Mouse (Mus musculus) regulatory T cell (primary cell): ENCODE measurements at regions not wholly inside any gene's neighbourhood (a gene's known extent, or its start where the extent isn't known, plus 50 kb on each side); places are given as distances from the start of the nearest gene placed in this dataset.

Experiments used
- in situ Hi-C: fragments of 300-600 bp; cut with MboI, MseI; formaldehyde crosslinking; loops from one replicate; pipeline ENCODE4 v1.15.1; 2025; ENCODE audit warnings: high pct_unique_total_duplicates

GRCm38 (mm10) chr9:40617676-40618062, 52.7 kb upstream of the Gm21915 start:
- in situ Hi-C loops, result loop anchor here (10.0 kb wide), 1 partner anchor 203 kb away; no protein-coding TSS in a partner anchor

GRCm38 (mm10) chr9:40617036-40617675, 53.3 kb upstream of the Gm21915 start:
- in situ Hi-C loops, result loop anchor here (10.0 kb wide), 1 partner anchor 202 kb away; no protein-coding TSS in a partner anchor

- in situ Hi-C loops, result loop anchor here (10.0 kb wide), 1 partner anchor 202 kb away; no protein-coding TSS in a partner anchor
These were observed 53.9 kb upstream of the Gm21915 start for GRCm38 (mm10) chr9:40616426-40617035.

- in situ Hi-C loops, result loop anchor here (10.0 kb wide), 1 partner anchor 201 kb away; no protein-coding TSS in a partner anchor
These were observed 54.5 kb upstream of the Gm21915 start for GRCm38 (mm10) chr9:40615891-40616290.

GRCm38 (mm10) chr9:40614071-40614470, 56.3 kb upstream of the Gm21915 start:
- in situ Hi-C loops, result loop anchor here (10.0 kb wide), 1 partner anchor 199 kb away; no protein-coding TSS in a partner anchor

- in situ Hi-C loops, result loop anchor here (10.0 kb wide), 1 partner anchor 198 kb away; no protein-coding TSS in a partner anchor
These were observed 57.2 kb upstream of the Gm21915 start for GRCm38 (mm10) chr9:40613182-40613581.

- in situ Hi-C loops, result loop anchor here (10.0 kb wide), 1 partner anchor 198 kb away; no protein-coding TSS in a partner anchor
These were observed 57.7 kb upstream of the Gm21915 start for GRCm38 (mm10) chr9:40612755-40613154.

- in situ Hi-C loops, result loop anchor here (10.0 kb wide), 1 partner anchor 198 kb away; no protein-coding TSS in a partner anchor
These were observed 58.1 kb upstream of the Gm21915 start for GRCm38 (mm10) chr9:40612312-40612711.

- in situ Hi-C loops, result loop anchor here (10.0 kb wide), 1 partner anchor 197 kb away; no protein-coding TSS in a partner anchor
These were observed 58.8 kb upstream of the Gm21915 start for GRCm38 (mm10) chr9:40611626-40612025.

- in situ Hi-C loops, result no loop called here
These were observed 61.8 kb upstream of the Gm21915 start for GRCm38 (mm10) chr9:40608596-40608995.

GRCm38 (mm10) chr9:40607941-40608340, 62.5 kb upstream of the Gm21915 start:
- in situ Hi-C loops, result no loop called here

- in situ Hi-C loops, result no loop called here
These were observed 66.9 kb upstream of the Gm21915 start for GRCm38 (mm10) chr9:40603521-40603920.

- in situ Hi-C loops, result no loop called here
These were observed 67.2 kb upstream of the Gramd1b start for GRCm38 (mm10) chr9:40598431-40598831.

GRCm38 (mm10) chr9:40587421-40587820, 56.2 kb upstream of the Gramd1b start:
- in situ Hi-C loops, result loop anchor here (10.0 kb wide), 1 partner anchor 103 kb away; no protein-coding TSS in a partner anchor

GRCm38 (mm10) chr9:40586581-40586980, 55.4 kb upstream of the Gramd1b start:
- in situ Hi-C loops, result loop anchor here (10.0 kb wide), 1 partner anchor 102 kb away; no protein-coding TSS in a partner anchor

- in situ Hi-C loops, result loop anchor here (5.0 to 10.0 kb wide), 3 partner anchors 41 to 171 kb away; no protein-coding TSS in a partner anchor
These were observed 52.4 kb upstream of the Gramd1b start for GRCm38 (mm10) chr9:40583554-40583953.

GRCm38 (mm10) chr9:40581854-40582253, 50.7 kb upstream of the Gramd1b start:
- in situ Hi-C loops, result loop anchor here (5.0 to 10.0 kb wide), 3 partner anchors 40 to 170 kb away; no protein-coding TSS in a partner anchor
